Mouse (Mus musculus) heart, embryonic 12.5 days (tissue): ENCODE results near the gene Heatr3. TPM values are rescaled to one million over a fixed set of nuclear protein-coding genes. Genes with fewer than 3 reads are reported as not detected.

ENCODE experiments used
- ATAC-seq: fragments of 200-750 bp; cut with Nextera tagmentation; 2 replicates; pipeline ENCODE4 v1.8.0; 2017; ENCODE audit warnings: moderate TSS enrichment, moderate library complexity; ENCODE audit not compliant: insufficient number of reproducible peaks, low FRiP score
- H3K27ac ChIP-seq: fragments of 300-500 bp; sonication (generic); 2 replicates; pipeline ENCODE4 v1.5.1; 2016; ENCODE audit warnings: mild to moderate bottlenecking, moderate library complexity; ENCODE audit not compliant: poor library complexity, severe bottlenecking
- H3K27me3 ChIP-seq: fragments of 300-500 bp; sonication (generic); replicated peaks from 2 replicates; pipeline ENCODE4 v1.6.1; 2016; ENCODE audit warnings: mild to moderate bottlenecking, moderate library complexity
- H3K36me3 ChIP-seq: fragments of 300-500 bp; sonication (generic); 2 replicates; pipeline ENCODE4 v1.6.1; 2016; ENCODE audit warnings: mild to moderate bottlenecking, moderate library complexity
- H3K4me1 ChIP-seq: fragments of 300-500 bp; sonication (generic); replicated peaks from 2 replicates; pipeline ENCODE4 v1.6.1; 2016; ENCODE audit warnings: mild to moderate bottlenecking
- H3K4me2 ChIP-seq: fragments of 300-500 bp; sonication (generic); 2 replicates; pipeline ENCODE4 v1.6.1; 2016; ENCODE audit warnings: mild to moderate bottlenecking, moderate library complexity
- H3K4me3 ChIP-seq: fragments of 300-500 bp; sonication (generic); 2 replicates; pipeline ENCODE4 v1.5.1; 2016; ENCODE audit warnings: mild to moderate bottlenecking
- H3K9ac ChIP-seq: fragments of 300-500 bp; sonication (generic); 2 replicates; pipeline ENCODE4 v1.6.1; 2016; ENCODE audit warnings: mild to moderate bottlenecking, moderate library complexity
- H3K9me3 ChIP-seq: fragments of 300-500 bp; sonication (generic); replicated peaks from 2 replicates; pipeline ENCODE4 v1.6.1; 2016; ENCODE audit warnings: mild to moderate bottlenecking, moderate library complexity
- WGBS: fragments of 180-500 bp; shearing (Covaris S2); methylation state at CpG from one replicate; pipeline ENCODE4 v1.1.7; 2016; 5-methylcytosine and 5-hydroxymethylcytosine counted together
- microRNA-seq: library from miRNA; unstranded; fragments of <30 nt; microRNA quantifications from one replicate; pipeline ENCODE4, GENCODE M21; 2017
- polyA plus RNA-seq: library from polyadenylated mRNA; unstranded; fragments of >200 nt; fragmentation: Nextera tagmentation; extraction: Ambion mirVana; gene quantifications from 2 replicates; pipeline ENCODE4 v1.2.1, GENCODE M21; 2016

Heatr3 gene
- polyA plus RNA-seq, 1 experiment from 2014 or later = 33.2 TPM

DNA sequence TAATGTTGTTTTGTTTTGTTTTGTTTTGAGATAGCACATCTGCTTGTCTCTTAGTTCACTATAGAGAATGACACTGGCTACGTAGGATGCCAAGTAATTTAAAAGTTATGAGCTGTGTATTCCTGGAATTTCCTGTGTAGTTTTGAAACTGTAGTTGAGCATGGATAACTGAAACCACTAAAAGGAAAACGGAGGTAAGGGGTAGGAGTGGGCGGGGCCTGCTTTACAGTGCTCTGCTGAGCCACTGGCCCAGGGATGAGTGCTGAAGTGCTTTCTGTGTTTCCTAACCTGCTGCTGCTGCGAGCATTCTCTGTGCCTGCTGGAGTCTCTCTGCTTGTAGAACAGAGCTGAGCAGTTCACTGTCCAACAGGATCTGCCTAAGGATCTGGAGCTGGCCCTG, 83.7 kb downstream of the Heatr3 start:
- Histone ChIP-seq H3K27me3 (no peaks in the 10 kb centered on the region), H3K4me3 (no peak overlapping the region), H3K9ac (no peak overlapping the region), H3K4me1 (peaks cover 12% of the 10 kb centered on the region), H3K9me3 (no peaks in the 10 kb centered on the region), H3K4me2 (no peak overlapping the region), H3K36me3 (peaks cover 4% of the 10 kb centered on the region; the same call in 1 of the 2 replicates), H3K27ac (no peak overlapping the region)
- ATAC-seq = no peak
- 54% methylated on average over 4 of the region's 4 CpGs for WGBS

Small RNAs within 50 kb of the gene (microRNA-seq; reads per million reads assigned to microRNA genes)
- gene Mir7071 = 0.94 reads per million

Other genes with a start within 250 kb of the Heatr3 start
- gene Zfp423, start 178.3 kb upstream of the Heatr3 start, polyA plus RNA-seq = 6.3 and 7.6 TPM in 2 replicates
- gene Cnep1r1, start 19.1 kb upstream of the Heatr3 start, polyA plus RNA-seq = 39.4 and 41.5 TPM in 2 replicates
- 9.9 and 10.8 TPM in 2 replicates for gene Tent4b, start 61.4 kb downstream of the Heatr3 start, polyA plus RNA-seq
- 3.8 and 4.1 TPM in 2 replicates for gene Adcy7, start 134.5 kb downstream of the Heatr3 start, polyA plus RNA-seq
- 79.5 and 80.3 TPM in 2 replicates for gene Brd7, start 224.3 kb downstream of the Heatr3 start, polyA plus RNA-seq